Mouse (Mus musculus) forebrain, embryonic 15.5 days (tissue): ENCODE data around the gene Eral1. TPM values are rescaled to one million over a fixed set of nuclear protein-coding genes. Genes with fewer than 3 reads are reported as not detected.
"Not testable (repeated sequence)": the region's sequence is repeated elsewhere in the genome, so short reads cannot be mapped to it uniquely, and the experiment has no call there.

ENCODE experiments used
- ATAC-seq: fragments of 200-750 bp; cut with Nextera tagmentation; replicated peaks from 2 replicates; pipeline ENCODE4 v1.8.0; 2017; ENCODE audit warnings: mild to moderate bottlenecking, moderate TSS enrichment, moderate library complexity
- H3K27ac ChIP-seq: fragments of 300-500 bp; sonication (generic); replicated peaks from 2 replicates; pipeline ENCODE4 v1.5.1; 2015; ENCODE audit warnings: mild to moderate bottlenecking, inconsistent platforms
- H3K27me3 ChIP-seq: fragments of 300-500 bp; sonication (generic); 2 replicates; pipeline ENCODE4 v1.6.1; 2015; ENCODE audit warnings: inconsistent platforms
- H3K36me3 ChIP-seq: fragments of 300-500 bp; sonication (generic); 2 replicates; pipeline ENCODE4 v1.6.1; 2015; ENCODE audit warnings: mild to moderate bottlenecking, inconsistent platforms
- H3K4me1 ChIP-seq: fragments of 300-500 bp; sonication (generic); 2 replicates; pipeline ENCODE4 v1.6.1; 2015; ENCODE audit warnings: inconsistent platforms
- H3K4me2 ChIP-seq: fragments of 300-500 bp; sonication (generic); replicated peaks from 2 replicates; pipeline ENCODE4 v1.6.1; 2015; ENCODE audit warnings: mild to moderate bottlenecking, inconsistent platforms
- H3K4me3 ChIP-seq: fragments of 300-500 bp; sonication (generic); 2 replicates; pipeline ENCODE4 v1.5.1; 2015; ENCODE audit warnings: mild to moderate bottlenecking, inconsistent platforms
- H3K9ac ChIP-seq: fragments of 300-500 bp; sonication (generic); replicated peaks from 2 replicates; pipeline ENCODE4 v1.6.1; 2015; ENCODE audit warnings: mild to moderate bottlenecking, inconsistent platforms
- H3K9me3 ChIP-seq: fragments of 300-500 bp; sonication (generic); 2 replicates; pipeline ENCODE4 v1.6.1; 2016; ENCODE audit warnings: inconsistent platforms
- WGBS: fragments of 180-500 bp; shearing (Covaris S2); methylation state at CpG from one replicate; pipeline ENCODE4 v1.1.7; 2015; ENCODE audit warnings: mixed read lengths; 5-methylcytosine and 5-hydroxymethylcytosine counted together
- polyA plus RNA-seq: library from polyadenylated mRNA; unstranded; fragments of >200 nt; fragmentation: Nextera tagmentation; extraction: Ambion mirVana; gene quantifications from 2 replicates; pipeline ENCODE4 v1.2.1, GENCODE M21; 2015

Gene Eral1
- polyA plus RNA-seq, 1 experiment from 2014 or later = 33.3 TPM

- Histone ChIP-seq H3K4me2 (no peak overlapping the region), H3K36me3 (peaks cover 57% of the 10 kb centered on the region), H3K4me3 (no peak overlapping the region), H3K27ac (no peak overlapping the region), H3K9me3 (no peaks in the 10 kb centered on the region), H3K9ac (no peak overlapping the region), H3K4me1 (no peaks in the 10 kb centered on the region), H3K27me3 (no peaks in the 10 kb centered on the region)
- ATAC-seq = no peak
- WGBS = 85% methylated on average over 8 of the region's 8 CpGs
These were observed 23.2 kb downstream of the Eral1 start for GRCm38 (mm10) chr11:78056946-78057345.

GRCm38 (mm10) chr11:78053078-78053477, 27.1 kb downstream of the Eral1 start:
- 95% methylated on average over 8 of the region's 8 CpGs for WGBS
- no peak overlapping the region for H3K9ac ChIP-seq
- H3K36me3 ChIP-seq = peaks cover 52% of the 10 kb centered on the region

GRCm38 (mm10) chr11:78048637-78049036, 31.5 kb downstream of the Eral1 start:
- not testable (repeated sequence) for H3K9ac ChIP-seq, H3K4me2 ChIP-seq, H3K4me1 ChIP-seq, ATAC-seq, H3K27me3 ChIP-seq, H3K27ac ChIP-seq, H3K4me3 ChIP-seq, H3K9me3 ChIP-seq
- WGBS = 87% methylated on average over 4 of the region's 4 CpGs
- H3K36me3 ChIP-seq = peaks cover 20% of the 10 kb centered on the region

More at GRCm38 (mm10) chr11:78053078-78053477, 27.1 kb downstream of the Eral1 start:
- Histone ChIP-seq H3K4me3 (no peak overlapping the region), H3K9me3 (no peaks in the 10 kb centered on the region), H3K27ac (no peak overlapping the region), H3K4me1 (no peaks in the 10 kb centered on the region), H3K27me3 (no peaks in the 10 kb centered on the region), H3K4me2 (no peak overlapping the region)
- ATAC-seq = no peak

GRCm38 (mm10) chr11:78044758-78045251, 35.4 kb downstream of the Eral1 start:
- 70% methylated on average over 5 of the region's 5 CpGs for WGBS
- Histone ChIP-seq H3K4me2 (no peak overlapping the region), H3K27me3 (no peaks in the 10 kb centered on the region), H3K27ac (no peak overlapping the region), H3K36me3 (0 out of 2 replicates have a peak, but pooled peaks cover 3% of the 10 kb centered on the region), H3K4me3 (no peak overlapping the region), H3K4me1 (0 out of 2 replicates have a peak, but pooled peaks cover 5% of the 10 kb centered on the region), H3K9ac (no peak overlapping the region), H3K9me3 (no peaks in the 10 kb centered on the region)
- ATAC-seq = no peak

- WGBS = 97% methylated on average over 4 of the region's 4 CpGs
- not testable (repeated sequence) for H3K9me3 ChIP-seq, H3K36me3 ChIP-seq, ATAC-seq, H3K4me2 ChIP-seq, H3K27ac ChIP-seq, H3K9ac ChIP-seq, H3K4me3 ChIP-seq, H3K27me3 ChIP-seq
- H3K4me1 ChIP-seq = peaks cover 19% of the 10 kb centered on the region
These were observed 37.8 kb downstream of the Eral1 start for GRCm38 (mm10) chr11:78042290-78042870.

- Histone ChIP-seq H3K27ac (no peak overlapping the region), H3K27me3 (no peaks in the 10 kb centered on the region), H3K4me3 (no peak overlapping the region), H3K36me3 (no peaks in the 10 kb centered on the region), H3K9ac (no peak overlapping the region), H3K4me1 (peaks cover 26% of the 10 kb centered on the region), H3K9me3 (no peaks in the 10 kb centered on the region), H3K4me2 (no peak overlapping the region)
- no peak for ATAC-seq
- 67% methylated on average over 2 of the region's 2 CpGs for WGBS
These were observed 39.3 kb downstream of the Eral1 start for GRCm38 (mm10) chr11:78040878-78041277.

GRCm38 (mm10) chr11:78037831-78038752, 42.1 kb downstream of the Eral1 start, which contains the start of gene Flot2:
Flot2 (plus strand) TSS chr11:78037931.
- 1% methylated on average over 50 of the region's 55 CpGs for WGBS
- Histone ChIP-seq H3K4me3 (peak within 1 kb of the TSS; percentile 77), H3K9ac (peak within 1 kb of the TSS; percentile 81), H3K27me3 (no peaks in the 10 kb centered on the region), H3K4me1 (peaks cover 33% of the 10 kb centered on the region), H3K4me2 (peak within 1 kb of the TSS; percentile 67), H3K9me3 (no peaks in the 10 kb centered on the region), H3K36me3 (no peaks in the 10 kb centered on the region), H3K27ac (peak within 1 kb of the TSS; percentile 87)
- peak; percentile 88 for ATAC-seq

- H3K9me3 ChIP-seq = no peaks in the 10 kb centered on the region
These were observed 43.4 kb downstream of the Eral1 start for GRCm38 (mm10) chr11:78036791-78037190.

GRCm38 (mm10) chr11:78033931-78034617, 46.1 kb downstream of the Eral1 start:
- peaks cover 45% of the 10 kb centered on the region for H3K4me1 ChIP-seq
- H3K4me3 ChIP-seq = no peak overlapping the region
- H3K4me2 ChIP-seq = no peak overlapping the region
- no peak overlapping the region; the same call in 1 of the 2 replicates for H3K9ac ChIP-seq
- no peaks in the 10 kb centered on the region for H3K27me3 ChIP-seq
- peaks cover 9% of the 10 kb centered on the region for H3K36me3 ChIP-seq
- H3K27ac ChIP-seq = no peak overlapping the region
- ATAC-seq = no peak
- 92% methylated on average over 23 of the region's 23 CpGs for WGBS
- H3K9me3 ChIP-seq = no peaks in the 10 kb centered on the region

More at GRCm38 (mm10) chr11:78036791-78037190, 43.4 kb downstream of the Eral1 start:
- Histone ChIP-seq H3K27ac (no peak overlapping the region), H3K4me3 (no peak overlapping the region), H3K9ac (no peak overlapping the region), H3K4me1 (peaks cover 42% of the 10 kb centered on the region), H3K36me3 (no peaks in the 10 kb centered on the region), H3K4me2 (no peak overlapping the region), H3K27me3 (no peaks in the 10 kb centered on the region)
- 88% methylated on average over 10 of the region's 10 CpGs for WGBS
- no peak for ATAC-seq

- Histone ChIP-seq H3K27ac (peak overlapping the region; percentile 94), H3K9ac (peak overlapping the region; percentile 89), H3K36me3 (peaks cover 22% of the 10 kb centered on the region), H3K9me3 (no peaks in the 10 kb centered on the region), H3K4me2 (peak overlapping the region; percentile 82), H3K4me3 (peak overlapping the region; percentile 83), H3K27me3 (no peaks in the 10 kb centered on the region), H3K4me1 (peaks cover 38% of the 10 kb centered on the region)
- no peak for ATAC-seq
- 2% methylated on average over 5 of the region's 5 CpGs for WGBS
These were observed 47.4 kb downstream of the Eral1 start for GRCm38 (mm10) chr11:78032809-78033195.

GRCm38 (mm10) chr11:78031947-78032808, 48.0 kb downstream of the Eral1 start, which contains the start of gene Dhrs13:
Dhrs13 (plus strand) TSS chr11:78032280.
- Histone ChIP-seq H3K4me2 (peak within 1 kb of the TSS; percentile 82), H3K27me3 (no peaks in the 10 kb centered on the region), H3K4me1 (peaks cover 32% of the 10 kb centered on the region), H3K4me3 (peak within 1 kb of the TSS; percentile 83), H3K9ac (peak within 1 kb of the TSS; percentile 89), H3K36me3 (peaks cover 28% of the 10 kb centered on the region), H3K9me3 (no peaks in the 10 kb centered on the region), H3K27ac (peak within 1 kb of the TSS; percentile 94)
- under 1% methylated on average over 89 of the region's 96 CpGs for WGBS
- ATAC-seq = peak; percentile 90
